Mouse (Mus musculus) liver, embryonic 14.5 days (tissue): ENCODE results near the gene Ccnd1. TPM values are rescaled to one million over a fixed set of nuclear protein-coding genes. Genes with fewer than 3 reads are reported as not detected.
"Not testable (repeated sequence)": the region's sequence is repeated elsewhere in the genome, so short reads cannot be mapped to it uniquely, and the experiment has no call there.

ENCODE experiments used
- ATAC-seq: fragments of 200-750 bp; cut with Nextera tagmentation; 2 replicates; pipeline ENCODE4 v1.8.0; 2017; ENCODE audit warnings: moderate number of reproducible peaks, mild to moderate bottlenecking, moderate library complexity; ENCODE audit not compliant: insufficient read depth
- DNase-seq, 3 experiments: peaks; one replicate each; pipeline ENCODE4 v3.0.0-alpha.2; 2012 to 2013; ENCODE audit warnings: low read depth in 3 of 3, low spot score in 3 of 3
- H3K27ac ChIP-seq: fragments of 300-500 bp; sonication (generic); 2 replicates; pipeline ENCODE4 v1.5.1; 2014; ENCODE audit warnings: moderate library complexity, mild to moderate bottlenecking, control low read depth, inconsistent platforms
- H3K27me3 ChIP-seq: fragments of 300-500 bp; sonication (generic); 2 replicates; pipeline ENCODE4 v1.6.1; 2014; ENCODE audit warnings: mild to moderate bottlenecking, low read length, moderate library complexity; ENCODE audit not compliant: control insufficient read depth, insufficient read depth
- H3K36me3 ChIP-seq: fragments of 300-500 bp; sonication (generic); replicated peaks from 2 replicates; pipeline ENCODE4 v1.6.1; 2014; ENCODE audit warnings: low read depth; ENCODE audit not compliant: control insufficient read depth, insufficient read depth
- H3K4me1 ChIP-seq, 2 experiments: fragments of 200-500 bp in 1 of 2; fragments of 300-500 bp in 1 of 2; sonication (generic) in 1 of 2; replicated peaks; 2 replicates each; pipeline ENCODE4 v1.6.1; 2012 to 2014; ENCODE audit warnings: antibody characterized with exemption in 1 of 2, inconsistent platforms in 1 of 2, low read length in 1 of 2; ENCODE audit not compliant: control insufficient read depth in 2 of 2, insufficient read depth in 2 of 2
- H3K4me2 ChIP-seq: fragments of 300-500 bp; sonication (generic); 2 replicates; pipeline ENCODE4 v1.6.1; 2014; ENCODE audit warnings: low read depth, mild to moderate bottlenecking, control low read depth, moderate library complexity
- H3K4me3 ChIP-seq, 2 experiments: fragments of 200-500 bp in 1 of 2; fragments of 300-500 bp in 1 of 2; sonication (generic) in 1 of 2; 2 replicates each; pipeline ENCODE4 v1.5.1; 2012 to 2014; ENCODE audit warnings: low read depth in 2 of 2, low read length in 2 of 2, mild to moderate bottlenecking in 2 of 2, control low read depth in 1 of 2, inconsistent platforms in 1 of 2, moderate library complexity in 1 of 2; ENCODE audit not compliant: insufficient read depth in 1 of 2
- H3K9ac ChIP-seq: fragments of 300-500 bp; sonication (generic); replicated peaks from 2 replicates; pipeline ENCODE4 v1.6.1; 2014; ENCODE audit warnings: mild to moderate bottlenecking, control low read depth, moderate library complexity
- H3K9me3 ChIP-seq: fragments of 300-500 bp; sonication (generic); 2 replicates; pipeline ENCODE4 v1.6.1; 2016; ENCODE audit warnings: low read length, mixed read lengths; ENCODE audit not compliant: control insufficient read depth
- CTCF ChIP-seq: IDR thresholded peaks from 2 replicates; pipeline ENCODE4 v1.5.1; 2016; ENCODE audit warnings: antibody characterized with exemption, low read depth, control low read depth
- EP300 ChIP-seq: IDR thresholded peaks from 2 replicates; pipeline ENCODE4 v1.6.1; 2016; ENCODE audit warnings: antibody characterized with exemption, low read depth
- WGBS: fragments of 180-500 bp; shearing (Covaris S2); extraction: QIAGEN DNeasy Blood & Tissue Kit; methylation state at CpG from one replicate; pipeline ENCODE4 v1.1.7; 2014; ENCODE audit not compliant: insufficient replicate concordance; 5-methylcytosine and 5-hydroxymethylcytosine counted together
- polyA plus RNA-seq, 2 experiments: library from polyadenylated mRNA; depleted of rRNA in 1 of 2; stranded (reverse) in 1 of 2; unstranded in 1 of 2; fragments of >200 nt; fragmentation: Nextera tagmentation in 1 of 2; extraction: Ambion mirVana in 1 of 2; gene quantifications; 2 replicates each; pipeline versions ENCODE4 v1.2.1 to v1.2.3; 2012 to 2014

Ccnd1 gene
- polyA plus RNA-seq, 2 experiments = 16.7 to 25.4 TPM

GRCm38 (mm10) chr7:144908705-144909104 is 31.0 kb downstream of the Ccnd1 start:
- Histone ChIP-seq H3K4me1 (no peaks in the 10 kb centered on the region; a peak in 1 of 4 replicates), H3K27me3 (no peaks in the 10 kb centered on the region), H3K27ac (no peak overlapping the region), H3K9me3 (no peaks in the 10 kb centered on the region), H3K4me3 (no peak overlapping the region), H3K4me2 (no peak overlapping the region), H3K9ac (no peak overlapping the region), H3K36me3 (no peaks in the 10 kb centered on the region)
- 40% methylated on average over 7 of the region's 7 CpGs for WGBS
- DNase-seq = no peak
- no peak for ATAC-seq
- TF ChIP-seq EP300 (no peak), CTCF (no peak)

DNA sequence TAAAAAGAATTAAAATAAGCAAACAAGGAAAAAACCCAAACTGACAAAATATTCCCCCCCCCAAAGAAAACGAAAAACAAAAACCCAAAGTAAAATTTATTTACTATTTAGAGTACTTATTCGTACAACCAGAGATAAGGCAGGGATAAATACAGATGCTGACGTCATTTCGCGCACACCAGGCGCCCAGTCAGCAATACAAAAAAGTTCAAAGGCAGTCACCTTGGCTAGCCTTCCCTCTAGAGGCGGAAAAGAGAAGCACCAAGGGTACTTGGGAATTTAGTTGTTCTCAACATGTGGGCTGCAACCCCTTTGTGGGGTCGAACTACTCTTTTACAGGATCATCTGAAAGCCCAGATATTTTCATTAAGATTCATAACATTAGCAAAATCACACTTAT is 31.9 kb downstream of the Ccnd1 start:
- no peak for ATAC-seq
- Histone ChIP-seq H3K9ac (no peak overlapping the region), H3K4me3 (no peak overlapping the region), H3K36me3 (no peaks in the 10 kb centered on the region), H3K9me3 (no peaks in the 10 kb centered on the region), H3K4me2 (no peak overlapping the region; the same call in 1 of the 2 replicates), H3K4me1 (no peaks in the 10 kb centered on the region; a peak in 1 of 4 replicates), H3K27me3 (no peaks in the 10 kb centered on the region; the same call in 1 of the 2 replicates), H3K27ac (no peak overlapping the region)
- peak in 2 of 3 experiments; percentile 39 to 45 for DNase-seq
- TF ChIP-seq EP300 (no peak), CTCF (peak; percentile 40)
- 8% methylated on average over 8 of the region's 8 CpGs for WGBS

GRCm38 (mm10) chr7:144906708-144907397 is 32.9 kb downstream of the Ccnd1 start:
- H3K9me3 ChIP-seq = no peaks in the 10 kb centered on the region
- TF ChIP-seq CTCF (peak; percentile 91), EP300 (no peak)
- H3K36me3 ChIP-seq = no peaks in the 10 kb centered on the region
- no peak overlapping the region for H3K27ac ChIP-seq
- DNase-seq (no peak), ATAC-seq (no peak)
- no peak overlapping the region for H3K9ac ChIP-seq
- H3K4me1 ChIP-seq = no peaks in the 10 kb centered on the region; a peak in 1 of 4 replicates
- H3K4me3 ChIP-seq = no peak overlapping the region
- 11% methylated on average over 28 of the region's 28 CpGs for WGBS
- H3K27me3 ChIP-seq = no peaks in the 10 kb centered on the region; the same call in 1 of the 2 replicates
- H3K4me2 ChIP-seq = peak overlapping the region; percentile 20; the same call in 1 of the 2 replicates

DNA sequence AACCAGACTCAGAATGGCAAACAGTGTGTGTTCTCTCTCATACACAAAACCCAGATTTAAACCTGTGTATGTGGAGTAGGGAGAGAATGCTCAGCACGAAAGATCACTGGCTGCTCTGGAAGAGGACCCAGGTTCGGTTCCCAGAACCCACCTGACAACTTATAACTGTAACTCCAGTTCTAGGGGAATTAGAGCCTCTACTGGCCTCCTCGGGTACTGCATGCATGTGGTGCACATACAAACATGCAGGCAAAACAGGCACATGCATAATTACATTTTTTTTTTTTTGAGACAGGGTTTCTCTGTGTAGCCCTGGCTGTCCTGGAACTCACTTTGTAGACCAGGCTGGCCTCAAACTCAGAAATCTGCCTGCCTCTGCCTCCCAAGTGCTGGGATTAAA is 34.2 kb downstream of the Ccnd1 start:
- not testable (repeated sequence) for ATAC-seq, H3K4me3 ChIP-seq, H3K27me3 ChIP-seq, H3K36me3 ChIP-seq, H3K27ac ChIP-seq, DNase-seq, H3K9ac ChIP-seq, H3K4me2 ChIP-seq, H3K4me1 ChIP-seq, H3K9me3 ChIP-seq
- TF ChIP-seq CTCF = peak; percentile 48
- 71% methylated on average over 3 of the region's 3 CpGs for WGBS

DNA sequence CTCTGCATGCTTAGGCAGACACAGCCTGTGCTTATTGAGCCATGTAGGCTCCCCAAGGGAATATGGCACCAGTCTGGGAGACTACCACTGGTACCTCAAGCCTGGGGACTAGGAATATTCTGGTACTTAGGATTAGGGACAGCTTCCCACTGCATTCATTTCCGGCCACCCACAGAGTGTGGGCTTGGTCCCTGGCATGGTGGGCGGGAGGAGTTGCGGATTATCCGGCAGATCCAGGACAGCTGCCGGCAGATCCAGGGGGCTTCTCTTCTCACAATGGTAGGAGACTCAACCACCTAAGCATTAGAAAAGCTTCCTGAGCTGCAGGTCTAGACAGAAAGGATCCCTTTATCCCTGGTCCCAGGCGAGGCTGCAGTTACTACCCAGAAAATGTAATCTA is 41.2 kb downstream of the Ccnd1 start:
- WGBS = 66% methylated on average over 6 of the region's 6 CpGs
- Histone ChIP-seq H3K9me3 (no peaks in the 10 kb centered on the region), H3K4me3 (no peak overlapping the region), H3K27me3 (peaks cover 55% of the 10 kb centered on the region), H3K27ac (no peak overlapping the region), H3K4me2 (no peak overlapping the region), H3K36me3 (no peaks in the 10 kb centered on the region), H3K9ac (no peak overlapping the region), H3K4me1 (no peaks in the 10 kb centered on the region)
- TF ChIP-seq CTCF (no peak), EP300 (no peak)
- DNase-seq (no peak), ATAC-seq (no peak)
